Mouse (Mus musculus) midbrain, embryonic 13.5 days (tissue): ENCODE data around the gene Ccl22. TPM values are rescaled to one million over a fixed set of nuclear protein-coding genes. Genes with fewer than 3 reads are reported as not detected.

Source experiments
- ATAC-seq: fragments of 200-750 bp; cut with Nextera tagmentation; 2 replicates; pipeline ENCODE4 v1.8.0; 2017; ENCODE audit warnings: mild to moderate bottlenecking, moderate TSS enrichment, moderate library complexity
- H3K27ac ChIP-seq: fragments of 300-500 bp; sonication (generic); 2 replicates; pipeline ENCODE4 v1.5.1; 2015; ENCODE audit warnings: inconsistent platforms, mild to moderate bottlenecking, moderate library complexity
- H3K27me3 ChIP-seq: fragments of 300-500 bp; sonication (generic); 2 replicates; pipeline ENCODE4 v1.6.1; 2015; ENCODE audit warnings: mild to moderate bottlenecking, inconsistent platforms
- H3K36me3 ChIP-seq: fragments of 300-500 bp; sonication (generic); 2 replicates; pipeline ENCODE4 v1.6.1; 2015; ENCODE audit warnings: mild to moderate bottlenecking, inconsistent platforms
- H3K4me1 ChIP-seq: fragments of 300-500 bp; sonication (generic); replicated peaks from 2 replicates; pipeline ENCODE4 v1.6.1; 2015; ENCODE audit warnings: inconsistent platforms
- H3K4me2 ChIP-seq: fragments of 300-500 bp; sonication (generic); replicated peaks from 2 replicates; pipeline ENCODE4 v1.6.1; 2015; ENCODE audit warnings: moderate library complexity, mild to moderate bottlenecking, inconsistent platforms
- H3K4me3 ChIP-seq: fragments of 300-500 bp; sonication (generic); replicated peaks from 2 replicates; pipeline ENCODE4 v1.5.1; 2015; ENCODE audit warnings: mild to moderate bottlenecking, inconsistent platforms
- H3K9ac ChIP-seq: fragments of 300-500 bp; sonication (generic); replicated peaks from 2 replicates; pipeline ENCODE4 v1.6.1; 2015; ENCODE audit warnings: mild to moderate bottlenecking, inconsistent platforms
- H3K9me3 ChIP-seq: fragments of 300-500 bp; sonication (generic); 2 replicates; pipeline ENCODE4 v1.6.1; 2016; ENCODE audit warnings: mild to moderate bottlenecking, inconsistent platforms
- WGBS: fragments of 180-500 bp; shearing (Covaris S2); methylation state at CpG from one replicate; pipeline ENCODE4 v1.1.7; 2015; 5-methylcytosine and 5-hydroxymethylcytosine counted together
- polyA plus RNA-seq: library from polyadenylated mRNA; unstranded; fragments of >200 nt; fragmentation: Nextera tagmentation; extraction: Ambion mirVana; gene quantifications from 2 replicates; pipeline ENCODE4 v1.2.1, GENCODE M21; 2015

Ccl22 gene
- polyA plus RNA-seq, 1 experiment from 2014 or later, result not detected

DNA sequence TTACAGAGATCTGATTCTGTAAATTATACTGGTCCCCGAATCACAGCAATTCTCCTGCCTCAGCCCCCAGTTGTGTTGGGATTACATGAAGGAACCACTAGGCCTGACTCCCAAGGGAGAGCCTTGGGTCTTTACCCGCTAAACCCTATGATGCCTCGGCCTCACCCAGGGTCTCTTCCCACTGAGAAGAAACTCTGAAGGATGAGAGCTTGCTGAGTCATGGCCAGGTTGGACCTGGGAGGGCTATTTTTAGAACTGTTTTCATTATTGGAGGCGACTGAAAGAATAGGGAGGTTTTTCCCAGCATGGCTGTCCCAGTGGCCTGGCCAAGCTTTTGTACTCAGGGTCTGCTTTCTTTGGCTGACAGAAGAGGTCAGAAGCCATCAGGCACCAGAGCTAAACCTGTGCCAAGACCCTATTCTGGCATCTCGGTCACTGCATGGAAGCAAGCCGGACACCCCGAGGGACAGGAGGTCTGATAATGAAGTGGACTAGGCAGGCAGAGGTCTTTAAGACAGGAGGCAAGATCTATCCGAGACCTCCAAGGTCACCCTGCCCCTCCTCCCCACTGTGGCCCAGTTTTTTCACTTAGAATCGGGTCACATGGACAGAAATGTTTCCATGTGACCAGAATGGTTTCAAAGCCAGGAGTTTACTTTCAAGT, 38.5 kb upstream of the Ccl22 start:
- H3K9ac ChIP-seq, result no peak overlapping the region
- no peak overlapping the region for H3K27ac ChIP-seq
- no peak for ATAC-seq
- H3K4me1 ChIP-seq, result no peaks in the 10 kb centered on the region
- no peak overlapping the region for H3K4me2 ChIP-seq
- no peak overlapping the region for H3K4me3 ChIP-seq
- no peaks in the 10 kb centered on the region for H3K9me3 ChIP-seq
- no peaks in the 10 kb centered on the region for H3K36me3 ChIP-seq
- WGBS, result 76% methylated on average over 9 of the region's 9 CpGs
- H3K27me3 ChIP-seq, result 0 out of 2 replicates have a peak, but pooled peaks cover 5% of the 10 kb centered on the region

DNA sequence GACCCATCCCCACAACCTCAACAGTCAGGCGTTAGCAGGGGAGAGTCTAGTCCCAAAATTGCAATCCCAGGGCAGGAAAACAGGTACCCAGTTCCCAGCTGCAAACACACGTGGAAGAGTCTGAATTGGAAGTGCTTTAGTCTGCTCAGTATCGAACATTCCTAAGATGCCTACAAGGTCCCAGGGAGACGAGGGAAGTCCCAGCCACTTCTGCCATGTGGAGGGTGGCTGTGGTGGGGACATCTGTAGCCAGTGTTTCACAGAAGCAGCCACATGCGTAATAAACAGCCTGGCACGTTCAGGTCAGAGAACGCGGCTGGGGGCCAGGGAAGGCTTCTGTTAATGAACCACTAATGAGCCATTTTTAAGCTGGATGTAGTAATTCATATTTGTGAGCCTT, 35.1 kb upstream of the Ccl22 start:
- Histone ChIP-seq H3K9me3 (no peaks in the 10 kb centered on the region), H3K4me3 (no peak overlapping the region), H3K9ac (no peak overlapping the region), H3K36me3 (no peaks in the 10 kb centered on the region), H3K27ac (no peak overlapping the region), H3K4me1 (no peaks in the 10 kb centered on the region), H3K27me3 (0 out of 2 replicates have a peak, but pooled peaks cover 5% of the 10 kb centered on the region), H3K4me2 (no peak overlapping the region)
- ATAC-seq, result no peak
- 54% methylated on average over 8 of the region's 8 CpGs for WGBS

DNA sequence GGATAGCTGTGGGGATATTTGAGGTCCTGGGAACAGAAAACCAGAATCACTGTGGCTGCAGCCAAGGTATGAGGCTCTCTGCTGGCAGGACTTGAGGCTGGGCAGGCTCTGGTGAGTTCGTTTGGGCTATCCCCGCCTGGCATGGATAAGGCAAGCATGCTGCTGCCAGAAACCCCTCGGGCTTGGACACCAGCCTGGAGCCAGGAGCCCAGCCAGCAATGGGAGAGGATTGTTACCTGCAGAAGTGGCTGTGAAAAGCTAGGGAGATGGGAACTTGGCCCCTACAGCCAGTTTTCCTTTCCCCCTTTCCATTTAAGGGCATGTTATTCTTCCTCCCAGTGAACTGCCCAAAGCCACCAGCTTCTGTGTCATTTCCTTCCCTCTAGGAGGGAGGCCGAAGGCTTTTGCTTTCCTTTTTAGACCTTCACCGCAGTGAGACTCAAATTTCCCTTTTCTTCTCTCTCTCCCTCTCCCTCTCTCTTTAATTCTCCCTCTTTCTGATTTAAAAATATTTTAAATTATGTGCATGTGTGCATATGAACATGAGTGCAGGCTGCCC, 34.2 kb upstream of the Ccl22 start:
- no peaks in the 10 kb centered on the region for H3K36me3 ChIP-seq
- no peak overlapping the region for H3K27ac ChIP-seq
- H3K9ac ChIP-seq, result no peak overlapping the region; the same call in 1 of the 2 replicates
- no peaks in the 10 kb centered on the region for H3K4me1 ChIP-seq
- no peaks in the 10 kb centered on the region for H3K9me3 ChIP-seq
- no peak overlapping the region for H3K4me2 ChIP-seq
- no peaks in the 10 kb centered on the region for H3K27me3 ChIP-seq
- WGBS, result 75% methylated on average over 5 of the region's 5 CpGs
- no peak overlapping the region for H3K4me3 ChIP-seq
- no peak for ATAC-seq

DNA sequence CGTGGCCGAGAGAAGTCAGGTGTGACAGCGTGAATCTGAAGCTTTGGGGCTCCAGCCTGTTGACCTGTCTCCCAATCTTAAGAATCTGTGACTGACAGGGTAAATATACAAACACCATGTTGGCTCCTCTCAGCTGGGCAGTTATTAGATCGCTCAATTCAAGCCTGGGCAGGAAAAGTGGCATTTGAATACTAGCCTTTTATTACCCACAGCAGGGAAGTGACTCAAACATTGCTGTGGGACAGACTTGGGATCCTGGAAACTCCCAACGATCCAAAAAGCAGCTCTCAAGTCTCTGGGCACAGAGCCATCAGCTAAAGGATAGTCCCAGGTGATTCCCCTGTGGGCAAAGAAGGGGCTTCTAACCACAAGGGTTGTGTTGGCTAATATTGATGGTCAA, 30.8 kb upstream of the Ccl22 start:
- Histone ChIP-seq H3K9me3 (no peaks in the 10 kb centered on the region), H3K36me3 (no peaks in the 10 kb centered on the region), H3K4me3 (no peak overlapping the region), H3K27ac (no peak overlapping the region), H3K27me3 (no peaks in the 10 kb centered on the region), H3K9ac (no peak overlapping the region), H3K4me2 (no peak overlapping the region), H3K4me1 (no peaks in the 10 kb centered on the region)
- WGBS, result 37% methylated on average over 5 of the region's 5 CpGs
- no peak for ATAC-seq

DNA sequence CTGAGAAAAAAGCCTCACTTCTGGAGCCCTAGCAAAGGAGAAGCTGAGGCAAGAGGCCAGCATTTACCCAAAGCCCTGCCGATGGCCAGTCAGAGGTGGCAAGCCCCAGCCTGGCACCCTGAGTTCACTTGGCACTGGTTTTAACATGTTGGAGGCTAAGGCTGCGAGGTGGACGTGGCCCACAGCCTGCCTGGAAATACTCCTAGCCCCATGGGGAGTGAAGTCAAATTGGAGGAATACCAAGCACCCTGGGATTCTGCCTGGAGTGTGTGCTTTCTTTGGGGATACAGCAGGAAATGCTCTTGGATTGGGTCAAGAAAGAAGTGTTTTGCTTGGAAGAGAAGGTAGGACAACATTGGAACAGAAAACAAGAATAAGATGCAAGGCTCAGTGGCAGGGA, 29.5 kb upstream of the Ccl22 start:
- no peak for ATAC-seq
- no peak overlapping the region for H3K27ac ChIP-seq
- no peak overlapping the region for H3K4me3 ChIP-seq
- H3K36me3 ChIP-seq, result no peaks in the 10 kb centered on the region
- H3K9ac ChIP-seq, result no peak overlapping the region
- 89% methylated on average over 3 of the region's 3 CpGs for WGBS
- H3K27me3 ChIP-seq, result no peaks in the 10 kb centered on the region
- H3K9me3 ChIP-seq, result no peaks in the 10 kb centered on the region
- H3K4me1 ChIP-seq, result no peaks in the 10 kb centered on the region
- H3K4me2 ChIP-seq, result no peak overlapping the region

DNA sequence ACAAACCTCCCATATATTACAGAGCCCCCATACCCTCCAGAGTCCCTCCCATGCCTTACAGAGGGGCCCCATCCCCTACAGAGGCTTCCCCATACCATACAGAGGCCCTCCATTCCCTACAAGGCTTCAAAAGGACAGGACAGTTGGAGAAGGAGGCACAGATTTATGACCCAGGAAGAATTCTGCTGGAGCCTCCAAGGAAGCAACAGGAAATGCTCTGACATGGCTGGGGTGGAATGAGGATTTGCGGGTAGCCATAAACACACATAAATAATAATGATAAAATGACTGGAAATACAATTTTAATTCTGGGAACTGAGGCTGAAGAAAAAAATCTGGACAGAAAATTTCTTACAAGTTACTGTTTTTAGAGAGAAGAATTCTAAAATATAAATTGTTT, 28.5 kb upstream of the Ccl22 start:
- H3K36me3 ChIP-seq, result no peaks in the 10 kb centered on the region
- ATAC-seq, result no peak
- 84% methylated on average over 1 of the region's 1 CpGs for WGBS

DNA sequence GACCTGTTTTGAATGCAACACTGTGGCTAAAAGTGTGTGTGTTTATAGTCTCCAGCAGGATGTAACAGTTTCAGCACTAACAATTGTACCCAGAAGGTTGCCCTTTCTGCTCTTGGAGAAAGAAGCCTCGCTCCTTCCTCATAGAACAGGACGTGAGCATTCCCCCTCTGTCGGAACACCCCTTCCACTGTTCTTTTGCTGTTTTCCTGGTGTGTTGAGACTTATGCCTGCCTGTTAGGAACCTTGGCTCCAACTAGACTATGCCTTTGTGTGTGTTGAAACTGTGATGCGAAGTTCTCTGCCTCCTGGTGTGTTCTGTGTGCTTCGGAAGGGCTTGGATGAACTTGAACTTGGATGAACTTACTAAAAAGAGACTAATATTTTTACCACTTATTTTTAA, 19.4 kb upstream of the Ccl22 start:
- 91% methylated on average over 5 of the region's 5 CpGs for WGBS

More for the DNA sequence above, 28.5 kb upstream of the Ccl22 start:
- Histone ChIP-seq H3K27me3 (no peaks in the 10 kb centered on the region), H3K27ac (no peak overlapping the region), H3K9me3 (no peaks in the 10 kb centered on the region), H3K4me3 (no peak overlapping the region), H3K9ac (no peak overlapping the region), H3K4me1 (no peaks in the 10 kb centered on the region), H3K4me2 (no peak overlapping the region)

DNA sequence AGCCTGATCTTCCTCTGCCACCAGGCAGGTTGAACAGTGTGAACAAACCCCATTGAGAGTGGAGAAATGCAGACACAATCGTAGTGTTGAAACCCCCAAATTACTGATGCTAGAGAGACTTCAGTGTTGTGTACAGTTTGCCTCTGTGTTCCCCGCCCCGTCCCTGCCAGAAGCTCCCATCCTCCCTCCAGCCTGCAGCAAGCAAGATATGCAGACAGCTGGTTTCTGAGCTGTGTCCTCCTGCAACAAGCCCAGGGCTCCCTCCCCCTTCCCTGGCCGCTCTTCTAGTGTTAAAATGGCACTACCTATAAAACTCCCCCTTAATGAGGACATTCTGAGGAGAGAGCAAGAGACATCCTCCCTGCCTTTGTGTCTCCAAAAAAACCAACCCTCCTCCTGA, 16.1 kb upstream of the Ccl22 start:
- Histone ChIP-seq H3K9me3 (no peaks in the 10 kb centered on the region), H3K4me3 (no peak overlapping the region), H3K4me1 (no peaks in the 10 kb centered on the region), H3K27ac (no peak overlapping the region), H3K36me3 (no peaks in the 10 kb centered on the region), H3K4me2 (no peak overlapping the region), H3K27me3 (no peaks in the 10 kb centered on the region), H3K9ac (no peak overlapping the region)
- no peak for ATAC-seq
- WGBS, result 76% methylated on average over 4 of the region's 4 CpGs

More for the DNA sequence above, 19.4 kb upstream of the Ccl22 start:
- ATAC-seq, result no peak
- Histone ChIP-seq H3K4me2 (no peak overlapping the region), H3K4me1 (no peaks in the 10 kb centered on the region), H3K9me3 (no peaks in the 10 kb centered on the region), H3K27me3 (no peaks in the 10 kb centered on the region), H3K36me3 (no peaks in the 10 kb centered on the region), H3K4me3 (no peak overlapping the region), H3K27ac (no peak overlapping the region), H3K9ac (no peak overlapping the region)

DNA sequence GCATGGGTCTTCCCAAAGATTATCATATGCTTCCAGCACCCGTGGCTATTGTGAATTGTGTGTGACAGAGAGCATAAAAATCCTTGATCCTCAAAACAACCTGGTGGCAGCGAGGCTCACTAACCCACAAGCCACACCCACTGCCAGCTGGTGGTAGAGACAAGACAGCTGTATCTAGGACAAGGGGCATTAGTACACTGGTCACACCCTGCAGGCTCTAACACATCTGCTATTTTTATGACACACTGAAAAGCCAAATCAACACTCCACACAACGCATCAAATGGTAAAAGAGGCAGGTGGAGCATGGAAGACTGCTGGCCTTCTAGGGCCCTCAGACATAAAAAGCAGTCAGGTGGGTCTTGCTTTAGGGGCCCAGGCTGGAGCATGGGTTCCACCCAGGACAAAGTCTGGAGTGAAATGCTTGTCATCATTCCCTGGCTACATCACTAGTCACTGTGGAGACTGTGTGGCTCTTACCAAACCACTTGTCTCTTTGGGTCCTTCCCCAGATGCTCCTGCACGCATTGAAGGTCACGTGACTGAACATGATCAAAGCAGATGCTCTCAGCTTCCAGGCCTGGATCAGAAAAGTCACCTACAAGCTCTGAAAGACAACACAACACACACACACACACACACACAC, 11.4 kb upstream of the Ccl22 start:
- 66% methylated on average over 5 of the region's 5 CpGs for WGBS
- H3K4me3 ChIP-seq, result no peak overlapping the region
- no peak for ATAC-seq

DNA sequence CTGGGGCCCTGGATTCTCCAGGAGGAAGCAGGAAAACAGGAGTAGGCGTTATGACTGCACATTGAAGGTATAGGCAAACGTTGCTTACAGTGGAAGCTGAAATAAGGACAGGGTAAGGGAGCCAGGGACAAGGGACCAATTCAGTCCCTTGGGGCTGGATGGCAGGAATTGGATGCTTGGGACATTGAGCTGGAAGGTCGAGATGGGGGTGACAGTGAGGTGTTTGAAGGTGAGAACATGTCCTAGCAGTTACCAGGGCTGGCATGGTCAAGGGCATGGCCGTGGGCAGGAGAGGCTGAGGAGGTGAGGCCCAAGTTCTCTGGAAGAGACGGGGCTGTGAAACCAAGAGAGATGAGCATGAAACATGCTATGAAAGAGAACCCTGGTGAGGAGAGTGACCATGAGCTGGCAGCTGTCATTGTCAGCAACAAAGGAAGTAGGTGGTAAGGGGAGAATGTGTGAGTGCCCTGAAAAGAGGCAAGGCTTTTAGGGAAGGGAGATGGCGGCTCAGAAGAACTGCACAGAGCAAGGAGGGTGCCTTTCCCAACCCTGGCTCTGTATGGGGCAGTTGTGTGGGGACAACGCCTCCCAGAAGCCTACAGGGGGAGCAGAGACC, 10.5 kb upstream of the Ccl22 start:
- H3K27me3 ChIP-seq, result no peaks in the 10 kb centered on the region
- no peak overlapping the region for H3K4me2 ChIP-seq
- no peak overlapping the region for H3K27ac ChIP-seq
- H3K36me3 ChIP-seq, result no peaks in the 10 kb centered on the region
- no peak overlapping the region for H3K9ac ChIP-seq
- no peak overlapping the region for H3K4me3 ChIP-seq
- no peaks in the 10 kb centered on the region for H3K4me1 ChIP-seq
- no peaks in the 10 kb centered on the region for H3K9me3 ChIP-seq
- 71% methylated on average over 7 of the region's 7 CpGs for WGBS
- no peak for ATAC-seq

More for the DNA sequence above, 11.4 kb upstream of the Ccl22 start:
- no peak overlapping the region for H3K27ac ChIP-seq
- H3K4me2 ChIP-seq, result no peak overlapping the region
- no peaks in the 10 kb centered on the region for H3K27me3 ChIP-seq
- H3K4me1 ChIP-seq, result no peaks in the 10 kb centered on the region
- no peak overlapping the region for H3K9ac ChIP-seq
- H3K36me3 ChIP-seq, result no peaks in the 10 kb centered on the region
- no peaks in the 10 kb centered on the region for H3K9me3 ChIP-seq

DNA sequence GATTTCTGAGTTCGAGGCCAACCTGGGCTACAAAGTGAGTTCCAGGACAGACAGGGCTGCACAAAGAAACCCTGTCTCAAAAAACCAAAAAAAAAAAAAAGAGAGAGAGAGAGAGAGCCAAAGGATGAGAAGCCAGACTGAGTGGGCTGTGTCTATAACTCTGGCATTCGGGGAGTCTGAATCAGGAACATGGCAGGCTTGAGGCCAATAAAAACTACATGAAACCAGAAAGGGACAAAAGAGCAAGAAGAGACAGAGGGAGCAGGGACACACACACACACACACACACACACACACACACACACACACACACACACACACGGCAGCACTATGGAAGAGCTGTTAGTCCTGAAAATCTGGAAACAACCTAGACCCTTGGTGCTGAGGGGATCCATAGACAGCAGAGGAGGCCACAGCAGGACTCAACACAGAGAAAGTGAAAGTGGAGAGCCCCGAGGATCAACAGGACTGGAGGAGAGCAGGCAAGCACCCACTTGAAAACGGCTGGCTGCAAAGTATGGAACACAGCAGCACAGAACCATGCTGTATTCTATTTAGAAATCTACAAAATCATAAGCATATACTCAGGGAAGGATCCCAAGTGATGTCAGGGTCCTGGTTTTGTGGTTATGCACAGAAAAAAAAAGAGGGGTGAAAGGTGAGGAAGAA, 9.8 kb upstream of the Ccl22 start:
- WGBS, result 86% methylated on average over 5 of the region's 5 CpGs
- no peaks in the 10 kb centered on the region for H3K36me3 ChIP-seq

DNA sequence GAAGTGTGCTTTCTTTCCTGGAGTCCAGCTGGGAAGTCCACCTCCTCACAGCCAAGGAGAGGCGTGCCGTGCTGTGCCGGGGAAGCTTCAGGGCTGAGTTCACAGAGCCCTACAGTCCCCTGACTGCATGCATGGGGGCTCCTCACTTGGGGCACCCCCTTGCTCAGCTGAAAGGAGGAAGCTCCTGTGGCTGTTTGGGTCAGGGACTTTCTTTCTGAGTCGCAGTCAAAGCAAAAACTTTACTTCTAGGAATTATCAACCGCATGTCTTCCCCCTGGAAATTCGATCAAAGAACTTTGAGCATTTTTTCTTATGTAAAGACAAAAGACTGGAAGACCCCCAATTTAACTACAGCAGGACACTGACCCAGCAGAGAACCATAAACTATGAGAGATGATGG, 5.6 kb upstream of the Ccl22 start:
- WGBS, result 90% methylated on average over 6 of the region's 6 CpGs
- no peaks in the 10 kb centered on the region for H3K9me3 ChIP-seq
- no peaks in the 10 kb centered on the region for H3K4me1 ChIP-seq
- H3K9ac ChIP-seq, result no peak overlapping the region
- H3K4me3 ChIP-seq, result no peak overlapping the region
- ATAC-seq, result no peak
- H3K4me2 ChIP-seq, result no peak overlapping the region
- no peaks in the 10 kb centered on the region for H3K36me3 ChIP-seq
- H3K27me3 ChIP-seq, result no peaks in the 10 kb centered on the region
- no peak overlapping the region for H3K27ac ChIP-seq

More for the DNA sequence above, 9.8 kb upstream of the Ccl22 start:
- Histone ChIP-seq H3K4me2 (no peak overlapping the region), H3K4me1 (no peaks in the 10 kb centered on the region), H3K9ac (no peak overlapping the region), H3K27me3 (no peaks in the 10 kb centered on the region), H3K27ac (no peak overlapping the region), H3K9me3 (no peaks in the 10 kb centered on the region), H3K4me3 (no peak overlapping the region)
- ATAC-seq, result no peak
